Mouse (Mus musculus) kidney, embryonic 14.5 days (tissue): Measurements from ENCODE around the gene Msi2. TPM values are rescaled to one million over a fixed set of nuclear protein-coding genes. Genes with fewer than 3 reads are reported as not detected.

Experiments used
- ATAC-seq: fragments of 200-750 bp; cut with Nextera tagmentation; 2 replicates; pipeline ENCODE4 v1.8.0; 2017; ENCODE audit warnings: moderate number of reproducible peaks, mild to moderate bottlenecking, moderate TSS enrichment, moderate library complexity; ENCODE audit not compliant: low FRiP score, low TSS enrichment
- H3K27ac ChIP-seq: fragments of 300-500 bp; sonication (generic); 2 replicates; pipeline ENCODE4 v1.5.1; 2014; ENCODE audit warnings: low read depth, mild to moderate bottlenecking, low read length, moderate library complexity, mixed read lengths
- H3K27me3 ChIP-seq: fragments of 300-500 bp; sonication (generic); 2 replicates; pipeline ENCODE4 v1.6.1; 2014; ENCODE audit warnings: mild to moderate bottlenecking, low read length; ENCODE audit not compliant: control insufficient read depth, insufficient read depth
- H3K36me3 ChIP-seq: fragments of 300-500 bp; sonication (generic); 2 replicates; pipeline ENCODE4 v1.6.1; 2014; ENCODE audit warnings: low read length, mixed read lengths; ENCODE audit not compliant: control insufficient read depth, insufficient read depth
- H3K4me1 ChIP-seq: fragments of 300-500 bp; sonication (generic); 2 replicates; pipeline ENCODE4 v1.6.1; 2014; ENCODE audit warnings: low read length, mixed read lengths; ENCODE audit not compliant: control insufficient read depth, insufficient read depth
- H3K4me2 ChIP-seq: fragments of 300-500 bp; sonication (generic); replicated peaks from 2 replicates; pipeline ENCODE4 v1.6.1; 2014; ENCODE audit warnings: low read depth, mild to moderate bottlenecking, low read length
- H3K4me3 ChIP-seq: fragments of 300-500 bp; sonication (generic); 2 replicates; pipeline ENCODE4 v1.5.1; 2014; ENCODE audit warnings: mild to moderate bottlenecking, low read length
- H3K9ac ChIP-seq: fragments of 300-500 bp; sonication (generic); 2 replicates; pipeline ENCODE4 v1.6.1; 2014; ENCODE audit warnings: low read depth, mild to moderate bottlenecking, low read length, moderate library complexity
- H3K9me3 ChIP-seq: fragments of 300-500 bp; sonication (generic); 2 replicates; pipeline ENCODE4 v1.6.1; 2016; ENCODE audit warnings: low read length; ENCODE audit not compliant: control insufficient read depth
- WGBS: fragments of 180-500 bp; shearing (Covaris S2); extraction: QIAGEN DNeasy Blood & Tissue Kit; methylation state at CpG from one replicate; pipeline ENCODE4 v1.1.7; 2014; 5-methylcytosine and 5-hydroxymethylcytosine counted together
- polyA plus RNA-seq: library from polyadenylated mRNA; unstranded; fragments of >200 nt; fragmentation: Nextera tagmentation; extraction: Ambion mirVana; gene quantifications from 2 replicates; pipeline ENCODE4 v1.2.1, GENCODE M21; 2014

Gene Msi2
- polyA plus RNA-seq, 1 experiment from 2014 or later = 30.8 TPM

DNA sequence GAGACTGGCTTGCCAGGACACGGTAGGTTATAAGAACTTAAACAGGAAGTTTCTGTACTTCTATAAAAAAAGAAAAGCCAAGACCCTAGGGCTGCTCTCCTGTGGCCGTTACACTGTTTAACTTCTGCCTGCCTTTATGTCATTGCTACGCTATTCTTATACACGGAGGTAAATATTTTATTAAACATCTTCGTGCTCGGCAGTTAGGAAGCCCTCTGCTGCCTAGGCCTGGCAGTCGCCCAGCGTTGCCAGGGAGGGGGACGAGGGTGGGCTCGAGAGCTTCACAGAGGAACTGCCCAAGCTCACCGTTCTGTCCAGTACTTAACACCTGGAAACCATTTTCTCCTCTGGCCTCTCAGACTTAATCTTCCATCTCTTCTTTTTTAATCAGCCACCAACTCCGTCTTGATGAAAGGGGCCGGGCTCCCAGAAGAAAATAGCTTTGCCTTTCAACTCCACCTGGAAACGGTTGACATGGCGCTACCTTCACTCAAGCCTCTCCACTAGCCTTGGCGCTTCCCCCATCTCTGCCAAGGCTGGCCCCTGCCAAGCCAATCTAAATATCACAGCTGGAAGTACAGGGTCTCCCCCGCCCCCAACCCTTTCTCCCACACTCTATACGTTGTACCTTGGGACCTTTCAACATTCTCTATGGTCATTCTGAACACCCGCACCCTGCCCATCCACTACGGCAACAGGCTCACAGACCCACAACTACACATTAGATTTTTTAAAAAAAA, 9.6 kb upstream of the Msi2 start:
- 59% methylated on average over 20 of the region's 20 CpGs for WGBS
- Histone ChIP-seq H3K9ac (no peak overlapping the region), H3K27me3 (no peaks in the 10 kb centered on the region; the same call in 1 of the 2 replicates), H3K4me3 (no peak overlapping the region), H3K36me3 (no peaks in the 10 kb centered on the region), H3K4me1 (peaks cover 6% of the 10 kb centered on the region; the same call in 1 of the 2 replicates), H3K4me2 (no peak overlapping the region), H3K9me3 (no peaks in the 10 kb centered on the region), H3K27ac (no peak overlapping the region)
- ATAC-seq = no peak

DNA sequence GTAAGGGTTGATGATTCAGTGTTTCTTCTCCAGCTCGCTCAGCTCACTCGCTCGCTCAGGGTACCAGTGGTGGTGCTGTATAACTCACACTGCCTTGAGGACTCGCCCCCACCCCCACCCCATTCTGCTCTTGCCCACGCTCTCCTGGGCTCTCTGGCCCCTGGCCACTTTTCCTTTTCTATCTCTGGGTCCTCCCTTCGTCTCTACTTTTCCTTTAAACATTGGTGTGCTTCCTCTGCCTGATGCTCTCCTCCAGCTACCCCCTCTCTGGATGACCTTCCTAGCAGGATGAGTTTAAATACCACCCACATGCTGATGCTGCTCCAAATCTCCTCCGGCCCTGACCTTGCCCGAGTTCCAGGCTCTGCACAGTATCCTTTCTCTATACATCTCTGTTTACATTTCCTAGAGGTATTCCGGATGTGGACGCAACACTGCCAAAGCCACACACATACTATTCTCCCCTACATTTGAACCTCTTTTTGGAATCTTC, 2.9 kb upstream of the Msi2 start:
- WGBS = 66% methylated on average over 10 of the region's 10 CpGs
- Histone ChIP-seq H3K4me1 (peaks cover 14% of the 10 kb centered on the region; the same call in 1 of the 2 replicates), H3K4me3 (no peak overlapping the region), H3K9me3 (no peaks in the 10 kb centered on the region), H3K4me2 (no peak overlapping the region), H3K36me3 (no peaks in the 10 kb centered on the region), H3K27me3 (no peaks in the 10 kb centered on the region), H3K9ac (no peak overlapping the region), H3K27ac (no peak overlapping the region)
- ATAC-seq = no peak

- H3K9me3 ChIP-seq = no peaks in the 10 kb centered on the region
- no peak overlapping the region for H3K4me2 ChIP-seq
- 66% methylated on average over 13 of the region's 13 CpGs for WGBS
- peaks cover 14% of the 10 kb centered on the region; the same call in 1 of the 2 replicates for H3K4me1 ChIP-seq
- H3K27me3 ChIP-seq = no peaks in the 10 kb centered on the region
- H3K9ac ChIP-seq = no peak overlapping the region
- no peak overlapping the region for H3K4me3 ChIP-seq
- ATAC-seq = no peak
- H3K27ac ChIP-seq = no peak overlapping the region
- no peaks in the 10 kb centered on the region for H3K36me3 ChIP-seq
Measured at GRCm38 (mm10) chr11:88720261-88721143, 2.2 kb upstream of the Msi2 start.

GRCm38 (mm10) chr11:88719601-88720000, 1.3 kb upstream of the Msi2 start:
- Histone ChIP-seq H3K4me2 (peak overlapping the region; percentile 76; the same call in 1 of the 2 replicates), H3K9ac (no peak overlapping the region), H3K27ac (no peak overlapping the region), H3K4me1 (peaks cover 14% of the 10 kb centered on the region; the same call in 1 of the 2 replicates), H3K4me3 (no peak overlapping the region), H3K27me3 (no peaks in the 10 kb centered on the region), H3K9me3 (no peaks in the 10 kb centered on the region), H3K36me3 (no peaks in the 10 kb centered on the region)
- 69% methylated on average over 3 of the region's 3 CpGs for WGBS
- no peak for ATAC-seq

DNA sequence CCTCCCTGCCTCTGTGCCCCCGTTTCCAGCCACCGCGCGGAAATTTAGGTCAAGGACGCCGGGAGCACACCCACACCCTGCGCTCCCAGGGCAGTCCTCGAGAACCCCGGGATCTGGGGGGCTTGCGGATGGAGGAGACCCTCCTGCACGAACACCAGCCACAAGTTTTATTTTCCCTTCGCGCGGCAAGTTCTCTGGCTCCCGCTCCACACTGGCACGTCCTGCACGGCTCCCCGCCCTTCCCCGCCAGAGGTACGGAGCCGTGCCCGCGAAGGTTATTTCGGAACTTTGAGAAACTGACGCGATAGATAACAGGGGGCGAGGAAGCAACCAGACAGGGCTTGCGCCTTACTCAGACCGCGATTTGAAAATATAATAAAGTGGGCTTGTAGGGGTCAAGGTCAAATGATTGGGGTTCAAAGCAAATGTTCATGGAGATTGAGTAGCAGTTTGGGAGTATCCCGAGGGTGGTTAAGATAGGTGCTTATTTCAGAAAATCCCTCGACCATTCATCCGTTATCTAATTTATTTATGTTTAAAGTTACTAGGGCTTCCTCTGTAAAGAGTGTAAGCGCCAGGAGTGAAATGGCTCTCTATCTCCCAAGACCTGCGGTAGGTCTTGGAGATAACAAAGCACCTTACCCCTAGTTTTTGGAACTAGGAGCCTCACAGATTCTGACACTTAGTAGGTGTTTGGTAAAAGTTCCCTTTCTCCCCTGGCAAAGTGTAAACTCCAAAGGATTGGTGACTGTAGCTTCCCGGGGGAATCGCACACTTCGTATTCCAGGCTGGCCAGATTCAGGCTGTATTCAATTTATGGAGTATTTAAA, 668 bp upstream of the Msi2 start:
- peaks cover 16% of the 10 kb centered on the region for H3K4me1 ChIP-seq
- 5% methylated on average over 38 of the region's 38 CpGs for WGBS
- peak overlapping the region; percentile 92 for H3K27ac ChIP-seq
- peaks cover 1% of the 10 kb centered on the region; the same call in 1 of the 2 replicates for H3K36me3 ChIP-seq
- no peaks in the 10 kb centered on the region for H3K9me3 ChIP-seq
- peak; percentile 51 for ATAC-seq
- H3K4me2 ChIP-seq = peak overlapping the region; percentile 76
- peak overlapping the region; percentile 99 for H3K9ac ChIP-seq
- no peaks in the 10 kb centered on the region for H3K27me3 ChIP-seq
- H3K4me3 ChIP-seq = peak overlapping the region; percentile 95

GRCm38 (mm10) chr11:88717644-88718049, 666 bp downstream of the Msi2 start:
- Histone ChIP-seq H3K9ac (peak overlapping the region; percentile 99), H3K36me3 (peaks cover 8% of the 10 kb centered on the region; the same call in 1 of the 2 replicates), H3K9me3 (no peaks in the 10 kb centered on the region), H3K4me2 (peak overlapping the region; percentile 82), H3K27ac (peak overlapping the region; percentile 92), H3K4me1 (peaks cover 19% of the 10 kb centered on the region), H3K4me3 (peak overlapping the region; percentile 95), H3K27me3 (no peaks in the 10 kb centered on the region)
- peak; percentile 41 for ATAC-seq
- WGBS = 0% methylated on average over 19 of the region's 38 CpGs

DNA sequence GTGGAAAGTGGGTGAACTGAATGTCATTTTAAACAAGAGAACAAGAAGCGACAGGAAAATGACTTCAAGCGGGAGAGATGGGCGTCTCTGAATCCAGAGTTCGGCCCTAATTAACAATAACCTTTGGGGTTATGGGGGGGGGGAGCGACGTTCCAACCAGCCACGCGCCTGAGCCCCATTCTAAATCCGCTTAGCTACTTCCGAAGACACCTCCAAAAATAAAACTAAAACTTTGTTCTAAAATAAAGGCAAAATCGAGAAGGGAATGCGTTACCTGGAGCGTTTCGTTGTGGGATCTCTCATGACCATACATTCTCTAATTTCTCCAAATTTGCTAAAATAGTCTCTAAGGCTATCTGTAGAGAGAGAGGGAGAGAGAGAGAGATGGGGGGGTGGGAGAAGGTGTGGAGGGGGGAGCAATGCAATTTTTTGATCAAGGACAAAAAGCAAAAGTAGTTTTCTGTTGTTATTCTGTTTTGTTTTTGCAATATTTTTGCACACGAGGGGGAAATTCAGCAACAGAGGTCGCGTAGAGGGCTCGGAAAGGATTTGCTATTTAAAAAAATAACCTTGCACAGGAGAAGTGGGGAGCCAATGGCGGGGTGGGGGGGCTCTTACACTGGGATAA, 1.2 kb downstream of the Msi2 start:
- no peak for ATAC-seq
- Histone ChIP-seq H3K4me1 (peaks cover 19% of the 10 kb centered on the region), H3K9me3 (no peaks in the 10 kb centered on the region), H3K36me3 (peaks cover 13% of the 10 kb centered on the region), H3K9ac (peak overlapping the region; percentile 99), H3K4me2 (peak overlapping the region; percentile 82), H3K4me3 (peak overlapping the region; percentile 95), H3K27ac (peak overlapping the region; percentile 92), H3K27me3 (no peaks in the 10 kb centered on the region)
- 0% methylated on average over 19 of the region's 19 CpGs for WGBS
